Mouse (Mus musculus) liver, adult 2 months (tissue): ENCODE data around the gene Myo19.

Experiments
- CTCF ChIP-seq: fragments of 200-500 bp; IDR thresholded peaks from 2 replicates; pipeline ENCODE4 v1.5.1; 2011; ENCODE audit warnings: low read depth, low read length, control low read depth
- POLR2A ChIP-seq: fragments of 200-500 bp; IDR thresholded peaks from 2 replicates; pipeline ENCODE4 v1.6.1; 2011; ENCODE audit warnings: low read length, control low read depth; ENCODE audit not compliant: insufficient read depth; ENCODE audit errors: extremely low read depth

- TF ChIP-seq CTCF = no peak
- no peak for TF ChIP-seq POLR2A
Measured at GRCm38 (mm10) chr11:84943948-84944347, 64.0 kb downstream of the Myo19 start.
